Mouse (Mus musculus) embryonic facial prominence, embryonic 11.5 days (tissue): ENCODE data around the gene Cd200r1. TPM values are rescaled to one million over a fixed set of nuclear protein-coding genes. Genes with fewer than 3 reads are reported as not detected.

Experiments used
- ATAC-seq: fragments of 200-750 bp; cut with Nextera tagmentation; replicated peaks from 2 replicates; pipeline ENCODE4 v1.8.0; 2017; ENCODE audit warnings: low read depth; ENCODE audit not compliant: insufficient number of reproducible peaks, low FRiP score, low TSS enrichment
- DNase-seq: peaks from one replicate; pipeline ENCODE4 v3.0.0-alpha.2; 2015; ENCODE audit warnings: low spot score
- H3K27ac ChIP-seq: fragments of 300-500 bp; sonication (generic); replicated peaks from 2 replicates; pipeline ENCODE4 v1.5.1; 2014; ENCODE audit warnings: mild to moderate bottlenecking, low read depth, low read length, control low read depth
- H3K27me3 ChIP-seq: fragments of 300-500 bp; sonication (generic); 2 replicates; pipeline ENCODE4 v1.6.1; 2014; ENCODE audit warnings: mild to moderate bottlenecking, low read length, moderate library complexity, mixed read lengths; ENCODE audit not compliant: control insufficient read depth, insufficient read depth
- H3K36me3 ChIP-seq: fragments of 300-500 bp; sonication (generic); replicated peaks from 2 replicates; pipeline ENCODE4 v1.6.1; 2014; ENCODE audit warnings: low read depth, mild to moderate bottlenecking, low read length, moderate library complexity, mixed read lengths; ENCODE audit not compliant: control insufficient read depth, insufficient read depth
- H3K4me1 ChIP-seq: fragments of 300-500 bp; sonication (generic); 2 replicates; pipeline ENCODE4 v1.6.1; 2014; ENCODE audit warnings: low read length, mixed read lengths; ENCODE audit not compliant: control insufficient read depth, insufficient read depth
- H3K4me2 ChIP-seq: fragments of 300-500 bp; sonication (generic); 2 replicates; pipeline ENCODE4 v1.6.1; 2014; ENCODE audit warnings: low read depth, mild to moderate bottlenecking, control low read depth, low read length, moderate library complexity
- H3K4me3 ChIP-seq: fragments of 300-500 bp; sonication (generic); 2 replicates; pipeline ENCODE4 v1.5.1; 2014; ENCODE audit warnings: low read depth, low read length, control low read depth
- H3K9ac ChIP-seq: fragments of 300-500 bp; sonication (generic); replicated peaks from 2 replicates; pipeline ENCODE4 v1.6.1; 2014; ENCODE audit warnings: mild to moderate bottlenecking, control low read depth, low read length
- H3K9me3 ChIP-seq: fragments of 300-500 bp; sonication (generic); replicated peaks from 2 replicates; pipeline ENCODE4 v1.6.1; 2016; ENCODE audit warnings: mild to moderate bottlenecking, low read length, inconsistent platforms, mixed read lengths; ENCODE audit not compliant: control insufficient read depth
- WGBS: fragments of 180-500 bp; shearing (Covaris S2); extraction: QIAGEN DNeasy Blood & Tissue Kit; methylation state at CpG from one replicate; pipeline ENCODE4 v1.1.7; 2014; 5-methylcytosine and 5-hydroxymethylcytosine counted together
- polyA plus RNA-seq: library from polyadenylated mRNA; unstranded; fragments of >200 nt; fragmentation: Nextera tagmentation; extraction: Ambion mirVana; gene quantifications from 2 replicates; pipeline ENCODE4 v1.2.1, GENCODE M21; 2014

Cd200r1 gene
- polyA plus RNA-seq, 1 experiment from 2014 or later, result 0.63 TPM

GRCm38 (mm10) chr16:44724083-44724787 is 41.3 kb upstream of the Cd200r1 start, which contains the start of gene Nepro:
Nepro (plus strand) TSS chr16:44724301.
- ATAC-seq, result peak; percentile 98

GRCm38 (mm10) chr16:44724847-44725246 is 40.7 kb upstream of the Cd200r1 start:
- Histone ChIP-seq H3K9me3 (no peaks in the 10 kb centered on the region), H3K36me3 (no peaks in the 10 kb centered on the region), H3K4me1 (no peaks in the 10 kb centered on the region), H3K9ac (peak overlapping the region; percentile 65), H3K4me2 (peak overlapping the region; percentile 51), H3K4me3 (peak overlapping the region; percentile 63), H3K27ac (peak overlapping the region; percentile 53; the same call in 1 of the 2 replicates), H3K27me3 (no peaks in the 10 kb centered on the region)
- WGBS, result 0% methylated on average over 14 of the region's 14 CpGs
- ATAC-seq (no peak; the same call in 1 of the 2 replicates), DNase-seq (peak; percentile 82)

More at GRCm38 (mm10) chr16:44724083-44724787, 41.3 kb upstream of the Cd200r1 start, which contains the start of gene Nepro:
- Histone ChIP-seq H3K4me2 (peak within 1 kb of the TSS; percentile 51), H3K4me1 (no peaks in the 10 kb centered on the region), H3K27ac (peak within 1 kb of the TSS; percentile 53; the same call in 1 of the 2 replicates), H3K4me3 (peak within 1 kb of the TSS; percentile 63), H3K9me3 (no peaks in the 10 kb centered on the region), H3K9ac (peak within 1 kb of the TSS; percentile 65), H3K27me3 (no peaks in the 10 kb centered on the region), H3K36me3 (no peaks in the 10 kb centered on the region)
- WGBS, result under 1% methylated on average over 64 of the region's 64 CpGs
- peak; percentile 93 for DNase-seq

- no peak for ATAC-seq
Observed at GRCm38 (mm10) chr16:44725286-44726223, 40.0 kb upstream of the Cd200r1 start.

GRCm38 (mm10) chr16:44727525-44727924 is 38.0 kb upstream of the Cd200r1 start:
- H3K9me3 ChIP-seq, result no peaks in the 10 kb centered on the region
- H3K4me3 ChIP-seq, result no peak overlapping the region
- no peaks in the 10 kb centered on the region for H3K27me3 ChIP-seq
- no peak overlapping the region for H3K9ac ChIP-seq
- no peak overlapping the region for H3K27ac ChIP-seq
- H3K4me1 ChIP-seq, result no peaks in the 10 kb centered on the region
- no peak overlapping the region for H3K4me2 ChIP-seq
- peaks cover 3% of the 10 kb centered on the region; the same call in 1 of the 2 replicates for H3K36me3 ChIP-seq
- DNase-seq (no peak), ATAC-seq (no peak)
- 92% methylated on average over 3 of the region's 3 CpGs for WGBS

More at GRCm38 (mm10) chr16:44725286-44726223, 40.0 kb upstream of the Cd200r1 start:
- H3K4me3 ChIP-seq, result peak overlapping the region; percentile 63
- DNase-seq, result peak; percentile 87
- no peaks in the 10 kb centered on the region; the same call in 1 of the 2 replicates for H3K36me3 ChIP-seq
- H3K4me2 ChIP-seq, result peak overlapping the region; percentile 51
- H3K27ac ChIP-seq, result no peak overlapping the region
- no peaks in the 10 kb centered on the region for H3K9me3 ChIP-seq
- H3K4me1 ChIP-seq, result no peaks in the 10 kb centered on the region
- no peaks in the 10 kb centered on the region for H3K27me3 ChIP-seq
- peak overlapping the region; percentile 65 for H3K9ac ChIP-seq
- 49% methylated on average over 14 of the region's 14 CpGs for WGBS

GRCm38 (mm10) chr16:44734059-44734458 is 31.5 kb upstream of the Cd200r1 start:
- Histone ChIP-seq H3K27me3 (no peaks in the 10 kb centered on the region), H3K36me3 (peaks cover 16% of the 10 kb centered on the region), H3K9me3 (no peaks in the 10 kb centered on the region), H3K4me3 (no peak overlapping the region), H3K9ac (no peak overlapping the region), H3K27ac (no peak overlapping the region), H3K4me1 (no peaks in the 10 kb centered on the region), H3K4me2 (no peak overlapping the region)
- ATAC-seq (no peak), DNase-seq (no peak)
- WGBS, result 88% methylated on average over 3 of the region's 3 CpGs

GRCm38 (mm10) chr16:44735676-44736075 is 29.9 kb upstream of the Cd200r1 start:
- WGBS, result 84% methylated on average over 5 of the region's 5 CpGs
- DNase-seq (no peak), ATAC-seq (no peak)
- H3K9me3 ChIP-seq, result no peaks in the 10 kb centered on the region
- H3K4me3 ChIP-seq, result no peak overlapping the region
- peaks cover 16% of the 10 kb centered on the region for H3K36me3 ChIP-seq
- no peaks in the 10 kb centered on the region for H3K27me3 ChIP-seq
- H3K27ac ChIP-seq, result no peak overlapping the region
- no peaks in the 10 kb centered on the region for H3K4me1 ChIP-seq
- H3K4me2 ChIP-seq, result no peak overlapping the region
- H3K9ac ChIP-seq, result no peak overlapping the region

GRCm38 (mm10) chr16:44736118-44736517 is 29.4 kb upstream of the Cd200r1 start:
- Histone ChIP-seq H3K9me3 (no peaks in the 10 kb centered on the region), H3K9ac (no peak overlapping the region), H3K4me2 (no peak overlapping the region), H3K27ac (no peak overlapping the region), H3K4me1 (no peaks in the 10 kb centered on the region), H3K27me3 (no peaks in the 10 kb centered on the region), H3K4me3 (no peak overlapping the region), H3K36me3 (peaks cover 16% of the 10 kb centered on the region)
- no peak for DNase-seq
- no peak for ATAC-seq
- 83% methylated on average over 4 of the region's 4 CpGs for WGBS
